Comparison of ENCODE assay signal across 8 mouse cellular contexts in genomic region chr4:8005155-8005554, GRCm38 (mm10).
A peak's percentile ranks its signal among the peaks of the same experiment; 100 is the strongest.
DNase-seq lines count a peak whose midpoint lies in the region; ATAC-seq lines count a peak whose summit lies in the region.

No protein-coding gene starts in this region.

- H3K9me3 ChIP-seq in midbrain, embryonic 12.5 days, result no peaks in the 10 kb centered on the region

- H3K27ac ChIP-seq in midbrain, embryonic 12.5 days (replicated peaks), result no peak overlapping the region

- H3K9ac ChIP-seq in midbrain, embryonic 12.5 days (replicated peaks), result no peak overlapping the region

- H3K4me1 ChIP-seq in midbrain, embryonic 12.5 days, result no peaks in the 10 kb centered on the region

- 16% methylated on average over 1 of the region's 1 CpGs for WGBS in midbrain, embryonic 12.5 days

- H3K4me2 ChIP-seq in midbrain, embryonic 12.5 days (replicated peaks), result no peak overlapping the region

- peak; percentile 2 for DNase-seq in gastrocnemius, adult 18-20 months (ENCODE audit: low spot score)
- no peak for DNase-seq in gastrocnemius, postnatal 25 days
- DNase-seq in B cell, adult 2 months, result peak; percentile 46 to 52
- DNase-seq in brain, adult 2 months (ENCODE audit: low read depth, low spot score), result peak; percentile 71
- peak; percentile 48 for DNase-seq in forelimb bud, embryonic 11.5 days (ENCODE audit: low read depth, low spot score)
- peak; percentile 6 to 36 for DNase-seq in layer of hippocampus, adult 8-10 months (ENCODE audit: low spot score in 2 of 2)
- DNase-seq in telencephalon, adult 2 months (ENCODE audit: low read depth, low spot score), result peak; percentile 12

- H3K27me3 ChIP-seq in midbrain, embryonic 12.5 days, result peaks cover under 1% of the 10 kb centered on the region; the same call in 1 of the 2 replicates

- no peaks in the 10 kb centered on the region for H3K36me3 ChIP-seq in midbrain, embryonic 12.5 days

- H3K4me3 ChIP-seq in midbrain, embryonic 12.5 days, result no peak overlapping the region

- ATAC-seq in midbrain, embryonic 12.5 days (ENCODE audit: low FRiP score, low read depth), result peak; percentile 71
